Mouse (Mus musculus) mammary gland, adult 2 months (tissue): ENCODE data around the gene Tjp3. TPM values are rescaled to one million over a fixed set of nuclear protein-coding genes. Genes with fewer than 3 reads are reported as not detected.

Source experiments
- polyA plus RNA-seq: library from polyadenylated mRNA; depleted of rRNA; stranded (reverse); fragments of >200 nt; gene quantifications from 2 replicates; pipeline ENCODE4 v1.2.3, GENCODE M21; 2012; ENCODE audit warnings: low replicate concordance; rRNA removed

The Tjp3 gene
- 12.5 and 27.1 TPM in 2 replicates for polyA plus RNA-seq

DNA sequence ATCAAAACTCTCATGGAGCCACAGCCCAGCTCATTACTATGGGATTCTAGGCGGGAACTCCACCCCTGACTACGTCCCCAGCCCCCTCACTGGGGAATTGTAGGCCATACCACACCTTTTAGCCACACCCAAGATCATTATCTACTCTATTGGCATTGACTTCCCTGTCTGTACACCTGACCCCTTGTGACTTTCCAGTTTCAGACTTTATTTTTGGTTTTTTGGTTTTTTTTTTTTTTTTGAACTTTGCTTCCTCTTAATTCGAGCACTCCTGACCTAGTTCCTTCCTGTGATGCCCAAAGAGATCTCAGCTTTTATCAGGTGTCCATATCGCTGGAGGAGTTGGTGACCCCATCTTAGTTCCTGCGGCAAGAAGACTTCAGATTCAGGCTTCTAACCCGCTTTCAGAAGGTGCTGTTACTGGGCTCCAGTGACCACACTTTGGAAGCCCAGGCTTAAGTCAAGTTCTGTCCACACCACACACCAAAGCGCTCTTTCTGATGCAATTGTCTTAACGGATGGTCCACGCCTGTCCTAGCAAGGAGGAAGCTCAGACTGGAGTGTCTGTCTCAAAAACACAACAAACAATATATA is at the start of gene Tjp3:
Gene Tjp3, minus strand, starts transcription at position 71 of the 594 bp plus-strand sequence.

GRCm38 (mm10) chr10:81328386-81328785 is 37.0 kb upstream of the Tjp3 start, which contains the start of gene Tbxa2r:
Gene Tbxa2r, plus strand, starts transcription at chr10:81328731.

DNA sequence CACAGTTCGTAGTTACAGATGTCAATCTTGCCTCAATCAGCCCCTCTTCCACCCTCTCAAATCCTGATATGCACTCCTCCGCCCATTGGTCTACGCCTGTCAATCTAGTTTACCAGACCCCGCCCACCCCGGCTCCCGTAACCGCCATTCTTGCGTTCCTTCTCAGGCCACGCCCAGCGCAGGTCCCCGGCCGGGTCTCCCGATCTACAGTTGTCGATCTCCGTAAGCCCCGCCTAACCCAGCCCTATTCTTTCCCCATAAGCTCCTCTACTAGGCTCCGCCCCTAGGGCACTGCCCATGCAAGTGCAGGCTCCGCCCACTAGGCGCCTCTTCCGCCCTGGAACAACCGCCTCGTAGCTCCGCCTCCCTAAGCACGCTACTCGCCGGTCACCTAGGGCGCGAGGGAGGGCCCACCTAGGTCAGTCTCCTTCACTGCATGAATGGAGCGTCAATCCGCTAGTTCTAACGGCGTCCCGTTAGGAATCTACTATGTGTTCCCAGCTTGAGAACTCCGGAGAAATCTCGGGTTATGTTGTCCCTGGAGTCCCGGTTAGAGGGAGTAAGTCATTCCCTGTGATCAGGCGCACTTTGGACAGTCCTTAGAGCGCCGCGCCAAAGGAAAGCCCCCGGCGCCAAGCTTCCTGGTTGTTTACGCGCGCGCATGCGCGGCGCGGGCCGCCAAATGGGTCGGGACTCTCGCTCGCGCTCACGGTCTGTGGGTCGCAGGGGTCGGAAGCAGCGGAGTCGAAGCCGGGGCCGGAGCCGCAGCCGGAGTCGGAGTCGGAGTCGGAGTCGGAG is 29.4 kb upstream of the Tjp3 start, which contains the start of gene Cactin:
Gene Cactin, plus strand, starts transcription at position 554 of the 798 bp plus-strand sequence.

DNA sequence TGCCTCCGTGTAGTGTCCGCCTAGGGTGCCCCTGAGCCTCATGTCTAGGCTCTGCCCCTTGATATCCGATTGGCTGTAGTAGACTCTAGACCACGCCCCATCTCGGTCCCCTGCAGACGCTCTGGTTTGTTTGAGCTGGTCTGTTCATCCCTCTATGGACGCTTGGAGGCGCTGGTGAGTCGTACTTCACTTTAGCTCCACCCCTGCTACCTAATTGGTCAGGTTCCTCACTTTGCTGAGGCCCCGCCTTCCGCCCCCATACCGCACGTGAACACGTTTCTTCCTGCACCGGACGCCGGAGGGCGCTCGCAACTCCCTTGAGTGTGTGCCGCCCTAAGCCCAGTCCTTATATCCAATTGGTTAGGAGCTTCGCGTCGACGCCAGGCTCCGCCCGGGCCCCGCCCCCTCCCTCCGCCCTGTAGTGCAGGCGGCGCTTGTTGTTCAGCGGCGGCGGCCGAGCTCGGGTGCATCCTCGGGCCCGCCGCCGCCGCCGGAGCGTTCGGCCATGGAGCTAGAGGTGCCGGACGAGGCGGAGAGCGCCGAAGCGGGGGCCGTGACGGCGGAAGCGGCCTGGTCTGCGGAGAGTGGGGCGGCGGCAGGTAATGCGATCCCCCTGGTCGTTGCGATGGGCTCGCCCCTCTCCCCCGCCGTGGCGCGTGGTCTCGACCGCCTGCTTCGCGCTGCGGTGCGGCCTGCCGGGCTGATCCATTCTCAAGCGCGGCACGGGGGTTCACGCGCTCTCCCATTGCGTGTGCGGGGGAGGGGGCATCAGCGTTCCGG is 1.4 kb upstream of the Tjp3 start, which contains the start of gene Pip5k1c:
Gene Pip5k1c, plus strand, starts transcription at position 410 of the 780 bp plus-strand sequence.

DNA sequence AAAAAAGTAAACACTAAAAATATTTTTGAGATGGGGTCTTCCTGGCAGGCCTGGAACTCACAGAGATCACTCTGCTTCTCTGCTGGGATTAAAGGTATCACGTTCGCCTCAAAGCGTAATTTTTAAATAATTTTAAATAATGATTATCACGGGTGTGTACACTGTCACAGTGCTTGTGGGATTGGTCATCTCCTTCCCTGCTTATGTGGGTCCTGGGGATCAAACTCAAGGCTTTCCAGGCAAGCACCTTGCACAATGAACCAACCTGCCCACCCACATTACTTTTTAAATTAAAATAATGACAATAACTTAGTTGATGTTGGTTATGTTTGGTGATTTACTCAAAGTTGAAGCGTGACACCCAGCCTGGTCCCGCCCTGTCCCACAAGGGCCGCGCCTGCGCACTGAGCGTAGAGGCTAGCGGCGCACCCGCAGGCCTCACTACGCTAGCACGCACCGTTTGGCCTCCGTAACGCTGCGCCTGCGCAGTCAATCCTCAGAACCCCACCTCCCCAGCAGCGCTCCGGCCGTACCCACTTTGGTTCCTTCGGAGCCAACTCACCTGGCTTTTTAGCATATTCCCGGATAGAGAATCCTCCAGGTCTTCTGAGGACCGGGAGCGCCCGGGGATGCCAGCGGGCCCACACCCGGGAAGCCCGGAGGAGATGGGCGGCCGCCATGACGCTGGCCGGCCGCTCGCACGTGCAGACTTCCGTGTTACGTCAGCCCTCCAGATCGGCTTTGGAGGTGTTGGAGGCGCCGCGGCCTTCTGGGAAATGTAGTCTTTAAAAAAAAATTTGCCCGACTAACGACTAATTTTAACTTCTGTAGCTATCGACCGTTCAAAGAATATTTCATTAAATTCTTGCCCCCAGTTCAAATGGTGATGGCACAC is 24.9 kb downstream of the Tjp3 start, which contains the start of the genes Mrpl54 and Apba3:
Gene Mrpl54, minus strand, starts transcription at position 724 of the 895 bp plus-strand sequence.
Gene Apba3, plus strand, starts transcription at position 750 of the 895 bp plus-strand sequence.

DNA sequence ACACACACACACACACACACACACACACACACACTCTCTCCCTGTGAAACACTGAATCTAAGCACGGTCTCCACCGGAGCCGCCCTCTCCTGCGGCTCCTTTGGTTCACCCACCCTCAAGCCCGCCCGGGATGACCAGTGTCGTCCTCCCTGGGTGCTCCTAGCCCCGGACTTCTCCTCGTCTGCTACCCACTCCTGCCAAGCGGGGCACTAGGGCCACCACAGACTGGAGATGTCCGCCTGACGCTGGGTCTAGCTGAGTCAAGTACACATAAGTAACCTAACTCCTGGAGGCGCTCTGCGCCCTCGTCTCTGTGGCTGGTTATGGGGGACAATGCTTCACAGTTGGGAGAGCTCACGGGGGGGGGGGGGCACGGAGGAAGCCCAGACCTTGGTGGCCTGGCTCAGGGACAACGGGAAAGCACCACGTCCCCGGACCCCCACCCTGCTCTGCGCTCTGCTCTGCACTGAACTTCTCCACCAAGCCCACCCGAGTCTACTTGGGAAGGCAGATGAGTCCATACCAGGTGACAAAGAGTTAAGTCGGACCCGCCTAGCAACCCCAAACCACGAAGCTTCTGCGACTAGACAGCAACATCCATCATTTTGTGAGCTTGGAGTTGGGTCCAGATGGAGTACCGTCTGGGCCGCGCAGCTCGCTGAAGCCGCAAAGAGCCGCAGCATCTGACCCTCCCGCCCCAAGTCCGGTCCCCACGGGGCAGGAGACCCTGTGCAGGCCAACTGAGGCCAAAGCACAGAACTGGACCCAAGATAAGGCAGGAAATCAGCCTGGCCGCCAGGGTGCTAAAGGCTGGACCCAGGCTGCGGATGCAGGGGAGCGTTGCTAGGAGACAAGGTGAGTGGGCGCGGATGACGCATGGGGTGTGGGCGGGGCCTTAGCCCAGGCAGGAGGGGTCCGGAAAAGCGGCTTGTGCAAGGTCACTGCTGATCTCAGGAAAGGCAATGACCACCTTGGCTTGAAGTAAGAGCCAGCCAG is 38.7 kb downstream of the Tjp3 start, which contains the start of gene Matk:
Gene Matk, plus strand, starts transcription at position 512 of the 996 bp plus-strand sequence.

GRCm38 (mm10) chr10:81232580-81233225 is 58.7 kb downstream of the Tjp3 start, which contains the start of gene Zfr2:
Gene Zfr2, plus strand, starts transcription at chr10:81233155.

DNA sequence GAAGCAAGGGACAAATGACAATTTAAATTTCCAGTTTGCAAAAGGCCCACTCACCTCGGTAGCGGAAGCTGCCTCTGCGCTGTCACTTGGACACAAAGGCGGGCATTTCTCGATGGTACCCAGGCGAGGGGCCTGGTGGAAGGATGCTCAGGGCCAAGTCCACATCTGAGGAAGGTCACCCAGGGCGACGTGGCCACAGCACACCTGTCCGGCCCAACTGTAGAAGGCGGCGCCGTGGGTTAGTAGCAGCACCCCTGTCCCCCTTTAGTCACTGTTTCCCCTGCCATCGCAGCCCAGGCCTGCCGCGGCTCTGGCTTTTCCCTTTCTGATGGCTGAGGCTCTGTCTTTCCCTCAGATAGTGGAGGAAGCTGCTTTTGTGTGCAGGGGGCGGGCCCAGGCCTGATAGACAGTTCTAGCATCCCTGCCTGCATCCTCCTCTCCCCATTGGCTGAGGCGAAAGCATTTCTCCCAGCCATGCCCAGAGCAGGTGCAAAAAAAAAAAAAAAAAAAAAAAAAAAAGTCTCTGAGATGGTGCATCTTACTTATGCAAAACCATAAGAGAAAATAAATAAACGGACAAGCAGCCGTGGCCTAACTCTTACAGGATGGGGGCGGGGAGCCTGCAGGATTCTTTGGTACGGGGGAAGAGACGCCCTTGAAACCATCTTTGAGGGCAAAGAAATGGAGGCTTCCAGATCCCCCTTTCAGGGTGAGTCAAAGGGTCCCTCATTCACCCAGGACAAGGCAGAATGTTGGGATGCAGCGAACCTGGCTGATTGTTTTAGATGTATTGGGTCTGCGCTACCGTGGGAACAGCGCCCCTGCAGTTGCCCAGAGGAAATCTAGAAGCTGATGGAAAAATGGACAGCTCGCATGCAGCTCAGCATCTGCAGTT is 60.7 kb downstream of the Tjp3 start, which contains the start of gene Atcay:
Gene Atcay, minus strand, starts transcription at position 396 of the 895 bp plus-strand sequence.

Other genes starting within 250 kb of the Tjp3 start
- gene Sgta, start 231.4 kb downstream of the Tjp3 start, polyA plus RNA-seq, result 313 and 371 TPM in 2 replicates
- 30.9 and 38.7 TPM in 2 replicates for gene Thop1, start 221.5 kb downstream of the Tjp3 start, polyA plus RNA-seq
- gene Creb3l3, start 192.7 kb downstream of the Tjp3 start, polyA plus RNA-seq, result 2.5 TPM in 2 replicates
- 152 and 291 TPM in 2 replicates for gene Map2k2, start 185.7 kb downstream of the Tjp3 start, polyA plus RNA-seq
- 45.5 and 121 TPM in 2 replicates for gene Zbtb7a, start 156.4 kb downstream of the Tjp3 start, polyA plus RNA-seq
- gene Pias4, start 123.7 kb downstream of the Tjp3 start, polyA plus RNA-seq, result 36.6 and 47.6 TPM in 2 replicates
- gene Eef2, start 115.0 kb downstream of the Tjp3 start, polyA plus RNA-seq, result 1,357 and 1,920 TPM in 2 replicates
- 41.3 and 86.2 TPM in 2 replicates for gene Dapk3, start 108.6 kb downstream of the Tjp3 start, polyA plus RNA-seq
- gene 4930442H23Rik, start 107.7 kb downstream of the Tjp3 start, polyA plus RNA-seq, result not detected in 2 replicates
- 3.4 TPM in 1 of 2 replicates, not detected in the other for gene Nmrk2, start 89.5 kb downstream of the Tjp3 start, polyA plus RNA-seq
- 0.98 and 1.3 TPM in 2 replicates for gene Atcay, start 60.7 kb downstream of the Tjp3 start, polyA plus RNA-seq
- gene Zfr2, start 58.4 kb downstream of the Tjp3 start, polyA plus RNA-seq, result 12.8 and 21.1 TPM in 2 replicates
- 6.9 and 12.2 TPM in 2 replicates for gene Matk, start 38.6 kb downstream of the Tjp3 start, polyA plus RNA-seq
- gene Mrpl54, start 24.6 kb downstream of the Tjp3 start, polyA plus RNA-seq, result 46.1 and 120 TPM in 2 replicates
- gene Apba3, start 24.6 kb downstream of the Tjp3 start, polyA plus RNA-seq, result 145 and 166 TPM in 2 replicates
- gene Pip5k1c, start 1.4 kb upstream of the Tjp3 start, polyA plus RNA-seq, result 84.9 and 118 TPM in 2 replicates
- 19.2 and 33.9 TPM in 2 replicates for gene Cactin, start 29.5 kb upstream of the Tjp3 start, polyA plus RNA-seq
- 14.6 and 42.3 TPM in 2 replicates for gene Tbxa2r, start 37.1 kb upstream of the Tjp3 start, polyA plus RNA-seq
- 1.7 and 2.7 TPM in 2 replicates for gene Gipc3, start 51.7 kb upstream of the Tjp3 start, polyA plus RNA-seq
- gene Hmg20b, start 58.9 kb upstream of the Tjp3 start, polyA plus RNA-seq, result 70.7 and 162 TPM in 2 replicates
- gene Mfsd12, start 65.9 kb upstream of the Tjp3 start, polyA plus RNA-seq, result 37.3 and 90.2 TPM in 2 replicates
- gene 4930404N11Rik, start 74.2 kb upstream of the Tjp3 start, polyA plus RNA-seq, result 2.6 and 5.7 TPM in 2 replicates
- gene Fzr1, start 86.9 kb upstream of the Tjp3 start, polyA plus RNA-seq, result 84.0 and 94.3 TPM in 2 replicates
- 66.9 and 127 TPM in 2 replicates for gene Dohh, start 92.8 kb upstream of the Tjp3 start, polyA plus RNA-seq
- 3.2 and 4.8 TPM in 2 replicates for gene Gm48551, start 92.9 kb upstream of the Tjp3 start, polyA plus RNA-seq
- 2.1 and 6.3 TPM in 2 replicates for gene Gm48552, start 97.4 kb upstream of the Tjp3 start, polyA plus RNA-seq
- 10.4 and 14.3 TPM in 2 replicates for gene Smim24, start 101.5 kb upstream of the Tjp3 start, polyA plus RNA-seq
- gene Nfic, start 164.1 kb upstream of the Tjp3 start, polyA plus RNA-seq, result 88.5 and 97.0 TPM in 2 replicates
- 1.4 and 1.9 TPM in 2 replicates for gene Celf5, start 191.1 kb upstream of the Tjp3 start, polyA plus RNA-seq
- 236 and 320 TPM in 2 replicates for gene Ncln, start 204.8 kb upstream of the Tjp3 start, polyA plus RNA-seq
- gene S1pr4, start 208.6 kb upstream of the Tjp3 start, polyA plus RNA-seq, result 35.7 and 113 TPM in 2 replicates
- 9.0 and 15.1 TPM in 2 replicates for gene Gna15, start 232.6 kb upstream of the Tjp3 start, polyA plus RNA-seq